Mouse (Mus musculus) cortical plate, adult 2 months (tissue): ENCODE results near the gene Adh1.

ENCODE experiments used
- CTCF ChIP-seq: fragments of 200-500 bp; IDR thresholded peaks from 2 replicates; pipeline ENCODE4 v1.5.1; 2011; ENCODE audit warnings: mild to moderate bottlenecking, control low read depth, low read length; ENCODE audit not compliant: insufficient read depth; ENCODE audit errors: extremely low read depth
- POLR2A ChIP-seq: fragments of 200-500 bp; IDR thresholded peaks from 2 replicates; pipeline ENCODE4 v1.6.1; 2011; ENCODE audit warnings: mild to moderate bottlenecking, low read length, control low read depth; ENCODE audit not compliant: insufficient read depth; ENCODE audit errors: extremely low read depth

DNA sequence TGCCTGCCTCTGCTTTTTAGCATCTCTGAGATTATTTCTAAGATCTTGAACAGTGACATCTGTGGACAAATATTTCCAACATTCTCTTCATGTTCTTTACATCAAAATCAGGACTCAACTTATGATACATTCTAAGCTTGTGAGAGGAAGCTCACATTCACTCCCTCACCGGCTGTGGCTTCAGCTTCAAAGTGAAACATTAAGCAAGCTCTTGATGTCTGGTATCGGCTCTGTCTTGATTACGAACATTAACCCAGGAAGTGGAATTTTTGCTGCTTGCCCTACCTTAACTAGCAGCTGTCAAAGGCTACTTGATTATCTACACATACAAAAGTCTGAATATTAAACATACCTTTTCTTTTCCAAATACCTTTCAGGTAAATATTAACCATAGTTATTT is 14.3 kb downstream of the Adh1 start:
- TF ChIP-seq POLR2A (no peak), CTCF (no peak)
